Mouse (Mus musculus) megakaryocyte, embryonic 14.5 days (primary cell): ENCODE measurements at regions not wholly inside any gene's neighbourhood (a gene's known extent, or its start where the extent isn't known, plus 50 kb on each side); places are given as distances from the start of the nearest gene placed in this dataset.

Experiments used
- H3K27me3 ChIP-seq: replicated peaks from 2 replicates; pipeline ENCODE3; 2012; ENCODE audit warnings: inconsistent platforms
- H3K36me3 ChIP-seq: replicated peaks from 2 replicates; pipeline ENCODE3; 2012; ENCODE audit warnings: low read length, inconsistent platforms, mixed read lengths
- H3K4me1 ChIP-seq: 2 replicates; pipeline ENCODE4 v1.6.1; 2012; ENCODE audit warnings: inconsistent platforms
- H3K4me3 ChIP-seq: replicated peaks from 2 replicates; pipeline ENCODE3; 2012; ENCODE audit warnings: moderate library complexity, mild to moderate bottlenecking, inconsistent platforms
- H3K9me3 ChIP-seq: 2 replicates; pipeline ENCODE4 v1.6.1; 2012; ENCODE audit warnings: inconsistent platforms
- FLI1 ChIP-seq: IDR thresholded peaks from 2 replicates; pipeline ENCODE4 v1.6.1; 2012; ENCODE audit warnings: low read length, inconsistent platforms, mixed read lengths
- GATA1 ChIP-seq: IDR thresholded peaks from 3 replicates; pipeline ENCODE4 v1.6.1; 2012; ENCODE audit warnings: mixed read lengths, low read length, inconsistent platforms, borderline replicate concordance

GRCm38 (mm10) chr8:8802761-8803340 is 112.5 kb upstream of the Arglu1 start:
- no peak for TF ChIP-seq GATA1
- TF ChIP-seq FLI1 = no peak
- H3K36me3 ChIP-seq = no peaks in the 10 kb centered on the region
- H3K4me1 ChIP-seq = no peaks in the 10 kb centered on the region
- H3K27me3 ChIP-seq = no peaks in the 10 kb centered on the region
- no peak overlapping the region for H3K4me3 ChIP-seq
- H3K9me3 ChIP-seq = peaks cover 2% of the 10 kb centered on the region

- Histone ChIP-seq H3K36me3 (no peaks in the 10 kb centered on the region), H3K9me3 (peaks cover 5% of the 10 kb centered on the region), H3K4me1 (no peaks in the 10 kb centered on the region), H3K27me3 (no peaks in the 10 kb centered on the region), H3K4me3 (no peak overlapping the region)
- TF ChIP-seq FLI1 = no peak
- no peak for TF ChIP-seq GATA1
Measured at GRCm38 (mm10) chr8:8802317-8802716, 112.0 kb upstream of the Arglu1 start.

GRCm38 (mm10) chr8:8801578-8801977 is 111.3 kb upstream of the Arglu1 start:
- Histone ChIP-seq H3K4me3 (no peak overlapping the region), H3K9me3 (peaks cover 3% of the 10 kb centered on the region; the same call in 1 of the 2 replicates), H3K36me3 (no peaks in the 10 kb centered on the region), H3K4me1 (no peaks in the 10 kb centered on the region), H3K27me3 (no peaks in the 10 kb centered on the region)
- no peak for TF ChIP-seq FLI1
- TF ChIP-seq GATA1 = no peak

- no peaks in the 10 kb centered on the region for H3K36me3 ChIP-seq
- TF ChIP-seq GATA1 = no peak
- TF ChIP-seq FLI1 = no peak
- H3K9me3 ChIP-seq = peaks cover 10% of the 10 kb centered on the region; the same call in 1 of the 2 replicates
- no peaks in the 10 kb centered on the region for H3K4me1 ChIP-seq
- no peaks in the 10 kb centered on the region for H3K27me3 ChIP-seq
- no peak overlapping the region for H3K4me3 ChIP-seq
Measured at GRCm38 (mm10) chr8:8797521-8797920, 107.2 kb upstream of the Arglu1 start.

- peaks cover 10% of the 10 kb centered on the region; the same call in 1 of the 2 replicates for H3K9me3 ChIP-seq
- no peaks in the 10 kb centered on the region for H3K4me1 ChIP-seq
- H3K27me3 ChIP-seq = no peaks in the 10 kb centered on the region
- H3K4me3 ChIP-seq = no peak overlapping the region
- TF ChIP-seq GATA1 (no peak), FLI1 (no peak)
- no peaks in the 10 kb centered on the region for H3K36me3 ChIP-seq
Measured at GRCm38 (mm10) chr8:8796951-8797350, 106.6 kb upstream of the Arglu1 start.

GRCm38 (mm10) chr8:8794711-8795110 is 104.4 kb upstream of the Arglu1 start:
- TF ChIP-seq FLI1 (no peak), GATA1 (no peak)
- Histone ChIP-seq H3K27me3 (no peaks in the 10 kb centered on the region), H3K9me3 (peaks cover 20% of the 10 kb centered on the region), H3K4me1 (no peaks in the 10 kb centered on the region), H3K4me3 (no peak overlapping the region), H3K36me3 (no peaks in the 10 kb centered on the region)

GRCm38 (mm10) chr8:8779931-8780330 is 89.6 kb upstream of the Arglu1 start:
- Histone ChIP-seq H3K36me3 (no peaks in the 10 kb centered on the region), H3K4me3 (no peak overlapping the region), H3K9me3 (peaks cover 3% of the 10 kb centered on the region; the same call in 1 of the 2 replicates), H3K4me1 (no peaks in the 10 kb centered on the region), H3K27me3 (no peaks in the 10 kb centered on the region)
- TF ChIP-seq GATA1 = no peak
- no peak for TF ChIP-seq FLI1

GRCm38 (mm10) chr8:8774496-8775015 is 84.2 kb upstream of the Arglu1 start:
- H3K4me1 ChIP-seq = no peaks in the 10 kb centered on the region
- no peak overlapping the region for H3K4me3 ChIP-seq
- H3K27me3 ChIP-seq = no peaks in the 10 kb centered on the region
- H3K36me3 ChIP-seq = no peaks in the 10 kb centered on the region
- peaks cover 12% of the 10 kb centered on the region; the same call in 1 of the 2 replicates for H3K9me3 ChIP-seq
- TF ChIP-seq GATA1 (no peak), FLI1 (no peak)

GRCm38 (mm10) chr8:8772424-8772823 is 82.1 kb upstream of the Arglu1 start:
- Histone ChIP-seq H3K36me3 (no peaks in the 10 kb centered on the region), H3K4me1 (no peaks in the 10 kb centered on the region), H3K4me3 (no peak overlapping the region), H3K27me3 (no peaks in the 10 kb centered on the region), H3K9me3 (peaks cover 12% of the 10 kb centered on the region; the same call in 1 of the 2 replicates)
- TF ChIP-seq GATA1 (no peak), FLI1 (no peak)

GRCm38 (mm10) chr8:8770397-8770796 is 80.1 kb upstream of the Arglu1 start:
- H3K4me1 ChIP-seq = no peaks in the 10 kb centered on the region
- TF ChIP-seq GATA1 = no peak
- TF ChIP-seq FLI1 = no peak
- H3K36me3 ChIP-seq = no peaks in the 10 kb centered on the region
- no peak overlapping the region for H3K4me3 ChIP-seq
- peaks cover 13% of the 10 kb centered on the region for H3K9me3 ChIP-seq
- no peaks in the 10 kb centered on the region for H3K27me3 ChIP-seq

- no peaks in the 10 kb centered on the region for H3K36me3 ChIP-seq
- peaks cover 8% of the 10 kb centered on the region; the same call in 1 of the 2 replicates for H3K9me3 ChIP-seq
- no peaks in the 10 kb centered on the region for H3K27me3 ChIP-seq
Measured at GRCm38 (mm10) chr8:8762354-8762753, 72.0 kb upstream of the Arglu1 start.

More at GRCm38 (mm10) chr8:8762354-8762753, 72.0 kb upstream of the Arglu1 start:
- TF ChIP-seq FLI1 (no peak), GATA1 (no peak)
- H3K4me3 ChIP-seq = no peak overlapping the region
- H3K4me1 ChIP-seq = no peaks in the 10 kb centered on the region
